Mouse (Mus musculus) limb, embryonic 14.5 days (tissue): ENCODE data around the gene Keg1. TPM values are rescaled to one million over a fixed set of nuclear protein-coding genes. Genes with fewer than 3 reads are reported as not detected.
"Not testable (repeated sequence)": the region's sequence is repeated elsewhere in the genome, so short reads cannot be mapped to it uniquely, and the experiment has no call there.

ENCODE experiments used
- ATAC-seq: fragments of 200-750 bp; cut with Nextera tagmentation; 2 replicates; pipeline ENCODE4 v1.8.0; 2017; ENCODE audit warnings: low read depth, moderate number of reproducible peaks, moderate TSS enrichment; ENCODE audit not compliant: low FRiP score
- DNase-seq: peaks from one replicate; pipeline ENCODE4 v3.0.0-alpha.2; 2015; ENCODE audit warnings: low spot score
- H3K27ac ChIP-seq: fragments of 300-500 bp; sonication (generic); replicated peaks from 2 replicates; pipeline ENCODE4 v1.5.1; 2014; ENCODE audit warnings: low read depth, mild to moderate bottlenecking, low read length, moderate library complexity, mixed read lengths
- H3K27me3 ChIP-seq: fragments of 300-500 bp; sonication (generic); 2 replicates; pipeline ENCODE4 v1.6.1; 2014; ENCODE audit warnings: low read length, mixed read lengths; ENCODE audit not compliant: control insufficient read depth, insufficient read depth
- H3K36me3 ChIP-seq: fragments of 300-500 bp; sonication (generic); 2 replicates; pipeline ENCODE4 v1.6.1; 2014; ENCODE audit warnings: mild to moderate bottlenecking, low read length, moderate library complexity, mixed read lengths; ENCODE audit not compliant: control insufficient read depth, insufficient read depth
- H3K4me1 ChIP-seq: fragments of 300-500 bp; sonication (generic); 2 replicates; pipeline ENCODE4 v1.6.1; 2014; ENCODE audit warnings: antibody characterized with exemption, low read length, mixed read lengths; ENCODE audit not compliant: control insufficient read depth, insufficient read depth
- H3K4me2 ChIP-seq: fragments of 300-500 bp; sonication (generic); replicated peaks from 2 replicates; pipeline ENCODE4 v1.6.1; 2014; ENCODE audit warnings: low read depth, mild to moderate bottlenecking, low read length, moderate library complexity; ENCODE audit not compliant: severe bottlenecking
- H3K4me3 ChIP-seq: fragments of 300-500 bp; sonication (generic); replicated peaks from 2 replicates; pipeline ENCODE4 v1.5.1; 2014; ENCODE audit warnings: low read length
- H3K9ac ChIP-seq: fragments of 300-500 bp; sonication (generic); 2 replicates; pipeline ENCODE4 v1.6.1; 2014; ENCODE audit warnings: mild to moderate bottlenecking, low read depth, low read length, moderate library complexity; ENCODE audit not compliant: severe bottlenecking
- H3K9me3 ChIP-seq: fragments of 300-500 bp; sonication (generic); 2 replicates; pipeline ENCODE4 v1.6.1; 2016; ENCODE audit warnings: low read length; ENCODE audit not compliant: control insufficient read depth
- POLR2A ChIP-seq: fragments of 200-500 bp; IDR thresholded peaks from 2 replicates; pipeline ENCODE4 v1.8.0; 2012; ENCODE audit warnings: inconsistent platforms, mild to moderate bottlenecking, moderate library complexity, borderline replicate concordance; ENCODE audit not compliant: insufficient read depth, insufficient read length; ENCODE audit errors: extremely low read depth
- WGBS: fragments of 180-500 bp; shearing (Covaris S2); extraction: QIAGEN DNeasy Blood & Tissue Kit; methylation state at CpG from one replicate; pipeline ENCODE4 v1.1.7; 2014; 5-methylcytosine and 5-hydroxymethylcytosine counted together
- polyA plus RNA-seq, 2 experiments: library from polyadenylated mRNA; depleted of rRNA in 1 of 2; stranded (reverse) in 1 of 2; unstranded in 1 of 2; fragments of >200 nt; fragmentation: Nextera tagmentation in 1 of 2; extraction: Ambion mirVana in 1 of 2; gene quantifications; 2 replicates each; pipeline versions ENCODE4 v1.2.1 to v1.2.3; 2012 to 2014

Keg1 gene
- polyA plus RNA-seq (2012; rRNA removed) (not detected in 2 replicates), polyA plus RNA-seq (2014; fragmentation: Nextera tagmentation; extraction: Ambion mirVana) (not detected in 2 replicates)

DNA sequence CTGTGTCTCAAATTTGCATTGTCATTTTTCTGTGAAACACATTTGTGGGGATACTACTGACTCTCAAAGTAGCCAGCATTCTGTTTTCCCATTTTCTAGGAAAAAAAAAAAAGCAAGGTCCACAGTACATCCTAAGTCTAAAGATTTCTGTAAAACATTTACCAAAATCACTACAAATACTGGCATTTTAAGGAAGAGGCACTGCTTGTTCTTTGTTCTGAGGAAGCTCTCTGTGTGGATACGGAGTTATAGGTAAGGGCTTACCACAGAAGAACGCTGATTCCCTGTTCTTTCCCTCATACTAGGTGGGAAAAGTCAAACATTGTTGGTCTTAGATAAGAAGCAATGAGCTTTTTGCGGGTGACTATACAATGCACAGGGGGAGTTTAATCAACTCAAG, at the start of gene Keg1:
TSS of gene Keg1 (plus strand) at position 197 of the 400 bp plus-strand sequence.
- no peak for TF ChIP-seq POLR2A
- H3K9ac ChIP-seq: no peak within 1 kb of the TSS
- H3K27me3 ChIP-seq: no peaks in the 10 kb centered on the region
- DNase-seq (no peak), ATAC-seq (no peak)
- 79% methylated on average over 3 of the region's 3 CpGs for whole genome bisulfite sequencing
- no peaks in the 10 kb centered on the region for H3K9me3 ChIP-seq
- no peaks in the 10 kb centered on the region for H3K4me1 ChIP-seq
- H3K36me3 ChIP-seq: no peaks in the 10 kb centered on the region
- H3K4me3 ChIP-seq: no peak within 1 kb of the TSS
- H3K27ac ChIP-seq: no peak within 1 kb of the TSS
- no peak within 1 kb of the TSS for H3K4me2 ChIP-seq

- TF ChIP-seq POLR2A: no peak
- Histone ChIP-seq H3K9ac (no peak overlapping the region), H3K9me3 (no peaks in the 10 kb centered on the region), H3K4me2 (no peak overlapping the region), H3K27me3 (no peaks in the 10 kb centered on the region), H3K4me1 (no peaks in the 10 kb centered on the region), H3K36me3 (no peaks in the 10 kb centered on the region), H3K27ac (no peak overlapping the region), H3K4me3 (no peak overlapping the region)
- ATAC-seq: no peak
- no peak for DNase-seq
These were observed 46.1 kb upstream of the Keg1 start for GRCm38 (mm10) chr19:12649511-12649910.

GRCm38 (mm10) chr19:12666156-12666555, 29.4 kb upstream of the Keg1 start:
- no peaks in the 10 kb centered on the region for H3K36me3 ChIP-seq
- H3K27me3 ChIP-seq: no peaks in the 10 kb centered on the region
- no peak for DNase-seq
- no peak for TF ChIP-seq POLR2A
- no peak overlapping the region for H3K27ac ChIP-seq
- H3K9me3 ChIP-seq: no peaks in the 10 kb centered on the region
- H3K4me2 ChIP-seq: no peak overlapping the region
- no peaks in the 10 kb centered on the region for H3K4me1 ChIP-seq
- 89% methylated on average over 1 of the region's 1 CpGs for WGBS
- H3K4me3 ChIP-seq: no peak overlapping the region
- ATAC-seq: no peak
- no peak overlapping the region for H3K9ac ChIP-seq

DNA sequence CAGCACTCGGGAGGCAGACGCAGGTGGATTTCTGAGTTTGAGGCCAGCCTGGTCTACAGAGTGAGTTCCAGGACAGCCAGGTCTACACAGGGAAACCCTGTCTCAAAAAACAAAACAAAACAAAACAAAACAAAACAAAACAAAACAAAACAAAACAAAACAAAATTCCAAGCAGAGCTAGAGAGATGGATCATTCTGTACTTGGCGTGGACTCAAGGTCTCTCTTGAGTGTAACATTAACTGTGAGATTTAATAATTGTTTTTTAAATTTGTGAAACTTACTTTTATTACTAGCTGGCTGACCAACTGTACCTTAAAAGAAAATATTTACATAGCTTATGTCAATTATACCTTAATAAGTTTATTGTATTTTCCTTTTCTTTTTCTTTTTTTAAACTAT, 27.0 kb upstream of the Keg1 start:
- not testable (repeated sequence) for DNase-seq, H3K4me1 ChIP-seq, ATAC-seq, H3K9me3 ChIP-seq, H3K9ac ChIP-seq, H3K27me3 ChIP-seq, H3K27ac ChIP-seq, H3K36me3 ChIP-seq, H3K4me2 ChIP-seq, H3K4me3 ChIP-seq
- 96% methylated on average over 3 of the region's 3 CpGs for WGBS

DNA sequence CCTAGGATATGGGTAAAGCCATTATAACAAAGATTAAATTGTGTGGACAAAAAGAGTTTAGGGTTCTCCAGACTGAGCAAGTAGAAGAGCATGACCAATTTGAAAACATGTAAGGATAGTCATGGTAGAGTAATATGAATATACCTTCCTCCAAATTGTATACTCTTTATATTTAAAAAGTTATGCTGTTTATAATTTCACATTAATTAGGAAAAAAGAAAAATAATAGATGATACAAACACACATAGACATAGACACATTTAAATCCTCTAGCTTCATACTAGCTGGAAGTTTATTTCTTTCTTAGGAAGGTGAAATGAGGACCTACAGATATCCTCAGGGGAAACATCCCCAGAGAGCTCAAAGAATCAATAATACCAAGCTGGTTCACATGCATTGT, 25.4 kb upstream of the Keg1 start, which contains the start of gene Olfr1442:
TSS of gene Olfr1442 (plus strand) at position 301 of the 400 bp plus-strand sequence.
- Histone ChIP-seq H3K9me3 (no peaks in the 10 kb centered on the region), H3K27ac (no peak within 1 kb of the TSS), H3K27me3 (no peaks in the 10 kb centered on the region), H3K4me2 (no peak within 1 kb of the TSS), H3K9ac (no peak within 1 kb of the TSS), H3K4me1 (no peaks in the 10 kb centered on the region), H3K4me3 (no peak within 1 kb of the TSS), H3K36me3 (no peaks in the 10 kb centered on the region)
- no peak for TF ChIP-seq POLR2A
- ATAC-seq (no peak), DNase-seq (no peak)

- WGBS: 83% methylated on average over 4 of the region's 4 CpGs
- H3K4me3 ChIP-seq: no peak overlapping the region
- DNase-seq: no peak
- no peak for TF ChIP-seq POLR2A
- ATAC-seq: no peak
- H3K9me3 ChIP-seq: no peaks in the 10 kb centered on the region
- H3K36me3 ChIP-seq: no peaks in the 10 kb centered on the region
- no peak overlapping the region for H3K4me2 ChIP-seq
- H3K27me3 ChIP-seq: no peaks in the 10 kb centered on the region
- no peaks in the 10 kb centered on the region for H3K4me1 ChIP-seq
- H3K27ac ChIP-seq: no peak overlapping the region
- no peak overlapping the region for H3K9ac ChIP-seq
These were observed 24.5 kb upstream of the Keg1 start for GRCm38 (mm10) chr19:12671051-12671450.
